Mouse (Mus musculus) gastrocnemius, adult 18-20 months (tissue): ENCODE results near the gene Bpifb1. TPM values are rescaled to one million over a fixed set of nuclear protein-coding genes. Genes with fewer than 3 reads are reported as not detected.
"Not testable (repeated sequence)": the region's sequence is repeated elsewhere in the genome, so short reads cannot be mapped to it uniquely, and the experiment has no call there.

Experiments used
- DNase-seq: peaks from one replicate; pipeline ENCODE4 v3.0.0; 2021; ENCODE audit warnings: low spot score
- long read RNA-seq, 2 experiments: library from polyadenylated mRNA; stranded (forward); transcript quantifications; one replicate each; pipeline ENCODE4 v2.0.0; 2021
- total RNA-seq, 2 experiments: library from RNA; stranded (reverse); gene quantifications; 2 replicates each; pipeline ENCODE4 v1.2.3; 2021

The Bpifb1 gene
- not detected for total RNA-seq
- long read RNA-seq, experiment 1, result 0 reads
- long read RNA-seq, experiment 2, result 0 reads

DNA sequence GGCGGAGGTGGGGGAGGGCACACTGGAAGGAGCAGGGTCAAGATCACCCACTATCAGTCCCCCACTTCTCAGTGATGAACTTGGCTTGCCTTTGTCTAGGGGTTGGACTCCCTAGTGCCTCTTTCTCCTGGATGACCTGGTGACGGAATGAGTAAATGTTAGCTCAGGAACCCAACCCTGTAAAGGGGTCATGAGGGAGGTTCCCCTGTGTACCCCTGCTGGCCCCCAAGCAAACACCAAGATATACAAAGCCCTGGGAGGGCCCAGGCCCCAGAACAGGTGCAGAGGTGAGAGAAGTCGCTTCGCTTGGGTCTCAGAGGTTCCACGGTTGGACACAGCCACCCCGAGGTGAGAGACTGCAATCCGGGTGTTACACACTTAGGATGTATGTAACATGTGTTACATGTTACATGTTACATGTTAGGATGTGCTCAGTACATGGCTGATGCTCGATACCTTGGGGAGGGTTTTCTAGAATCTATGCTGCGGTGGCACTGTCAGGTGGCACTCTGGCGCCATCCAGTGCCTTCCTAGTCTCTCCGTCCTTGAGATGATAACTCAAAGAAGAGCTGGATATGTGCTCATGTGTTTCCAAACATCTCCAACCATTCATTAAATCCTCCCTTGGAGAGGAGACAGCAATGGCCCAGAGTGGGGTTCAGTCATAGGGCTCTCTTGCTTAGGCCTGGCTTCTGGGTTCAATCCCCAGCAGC, at the start of gene Bpifb1:
TSS of gene Bpifb1 (plus strand) at position 273 of the 713 bp plus-strand sequence.
- no peak for DNase-seq

DNA sequence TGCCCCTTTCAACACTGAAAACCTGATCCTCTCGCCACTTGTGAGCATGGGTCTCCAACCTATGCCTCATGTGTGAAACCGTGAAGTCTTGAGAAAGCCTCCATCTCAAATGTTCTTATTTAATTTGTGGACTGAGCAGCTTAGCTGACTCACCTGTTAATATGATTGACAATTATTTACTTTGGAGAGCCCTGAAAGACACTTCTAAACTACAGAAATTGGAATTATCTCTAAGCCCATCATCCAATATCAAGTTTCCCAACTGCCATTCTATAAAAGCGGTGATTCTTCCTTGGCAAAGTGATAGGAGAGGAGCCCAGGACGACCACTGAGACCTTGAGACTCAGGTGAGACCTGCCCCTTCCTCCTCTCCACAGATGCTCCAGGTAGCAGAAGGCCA, 48.0 kb upstream of the Bpifb1 start, which contains the start of gene Bpifa1:
TSS of gene Bpifa1 (plus strand) at position 301 of the 400 bp plus-strand sequence.
- DNase-seq, result no peak

DNA sequence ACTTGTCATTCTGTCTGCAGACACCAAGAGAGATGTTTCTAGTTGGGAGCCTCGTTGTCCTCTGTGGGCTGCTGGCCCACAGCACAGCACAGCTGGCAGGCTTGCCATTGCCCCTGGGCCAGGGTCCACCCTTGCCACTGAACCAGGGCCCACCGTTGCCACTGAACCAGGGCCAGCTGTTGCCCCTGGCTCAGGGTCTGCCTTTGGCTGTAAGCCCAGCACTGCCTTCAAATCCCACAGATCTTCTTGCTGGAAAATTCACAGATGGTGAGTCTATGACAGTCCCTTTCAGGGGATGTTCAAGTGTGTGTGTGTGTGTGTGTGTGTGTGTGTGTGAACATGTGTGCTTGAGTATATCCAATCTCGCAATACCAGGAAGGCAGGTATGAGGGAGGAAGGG, 46.9 kb upstream of the Bpifb1 start:
- DNase-seq, result no peak

DNA sequence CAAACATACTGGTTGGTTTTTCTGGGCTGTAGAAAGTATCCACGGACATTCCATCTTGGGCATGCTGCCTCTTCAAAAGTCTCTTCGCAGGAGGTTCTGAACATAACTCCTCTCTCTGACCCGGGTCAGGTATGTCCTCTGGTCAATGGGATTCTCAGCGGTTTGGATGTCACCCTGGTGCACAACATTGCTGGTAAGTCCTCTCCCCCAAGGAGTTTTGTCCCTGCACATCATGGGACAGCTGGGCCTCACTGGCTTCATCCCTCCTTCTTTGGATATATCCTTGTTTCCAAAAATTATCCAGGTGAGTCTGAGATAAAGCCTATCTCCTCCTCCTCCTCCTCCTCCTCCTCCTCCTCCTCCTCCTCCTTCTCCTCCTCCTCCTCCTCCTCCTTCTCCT, 43.1 kb upstream of the Bpifb1 start:
- DNase-seq, result no peak

DNA sequence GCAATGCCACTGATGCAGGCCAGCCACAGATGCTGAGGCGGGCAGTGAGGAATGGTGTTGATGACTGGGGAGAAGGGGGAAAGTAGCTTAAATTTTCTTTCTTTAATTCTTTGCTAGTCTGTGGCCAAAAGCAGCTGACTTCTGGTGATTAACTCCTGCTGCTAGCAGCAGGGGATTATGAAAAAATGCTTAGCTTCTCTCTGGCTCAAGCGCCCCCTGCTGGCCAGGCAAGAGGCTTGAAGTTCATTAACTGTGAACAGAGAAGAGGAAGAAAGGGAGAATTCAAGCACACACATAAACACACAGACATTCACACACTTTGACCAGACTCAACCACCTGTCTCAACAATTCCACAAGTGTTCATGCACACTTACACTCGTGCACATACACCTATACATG, 32.2 kb upstream of the Bpifb1 start:
- DNase-seq, result no peak

DNA sequence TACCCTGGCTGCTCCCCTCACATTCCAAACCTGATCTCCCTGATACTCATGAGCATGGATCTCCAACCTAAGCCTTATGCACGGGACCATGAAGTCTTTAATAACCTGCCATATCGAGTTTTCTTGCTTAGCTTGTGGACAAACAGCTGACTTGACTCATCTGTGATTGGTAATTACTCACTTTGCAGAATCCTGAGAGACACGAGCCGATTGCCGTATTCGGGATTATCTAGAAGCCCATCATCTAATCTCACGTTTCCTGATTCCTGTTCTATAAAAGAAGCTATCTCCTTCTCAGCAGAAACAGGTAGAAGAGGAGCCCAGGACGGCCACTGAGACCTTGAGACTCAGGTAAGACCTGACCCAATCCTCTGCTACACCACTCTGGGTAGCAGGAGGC, 28.3 kb upstream of the Bpifb1 start, which contains the start of gene Bpifa5:
TSS of gene Bpifa5 (plus strand) at position 301 of the 400 bp plus-strand sequence.
- no peak for DNase-seq

DNA sequence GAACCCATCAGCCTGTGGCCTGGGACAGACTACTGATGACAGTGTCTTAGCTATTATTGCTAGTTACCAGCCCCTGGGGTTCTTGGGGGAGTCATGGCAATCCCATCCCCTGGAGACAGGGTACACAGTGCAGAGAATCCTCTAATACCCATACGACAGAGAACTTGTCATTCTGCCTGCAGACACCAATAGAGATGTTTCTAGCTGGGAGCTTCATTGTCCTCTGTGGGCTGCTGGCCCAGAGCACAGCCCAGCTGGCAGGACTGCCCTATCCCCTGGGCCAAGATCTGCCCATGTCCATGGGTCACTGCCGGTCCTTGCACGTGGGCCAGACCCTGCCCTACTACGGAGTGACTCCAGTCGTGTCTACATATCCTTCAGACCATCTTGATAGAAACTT, 27.3 kb upstream of the Bpifb1 start:
- no peak for DNase-seq

DNA sequence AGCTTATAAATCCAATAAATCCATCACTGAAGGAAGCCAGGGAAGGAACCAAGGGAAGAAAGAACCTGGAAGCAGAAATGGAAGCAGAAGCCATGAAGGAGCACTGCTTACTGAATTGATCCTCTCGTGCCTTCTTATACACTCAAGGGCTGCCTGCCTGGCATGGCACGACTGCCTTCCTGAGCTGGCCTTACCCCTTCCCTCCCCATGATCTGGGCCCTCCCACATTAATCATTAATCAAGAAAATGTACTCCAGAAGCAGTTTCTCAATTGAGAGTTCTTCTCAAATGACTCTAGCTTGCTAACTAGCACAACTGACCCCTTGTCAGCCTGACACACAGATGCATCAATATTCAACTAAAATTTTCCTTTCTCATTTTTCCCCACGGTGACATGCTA, 21.4 kb upstream of the Bpifb1 start:
- no peak for DNase-seq

DNA sequence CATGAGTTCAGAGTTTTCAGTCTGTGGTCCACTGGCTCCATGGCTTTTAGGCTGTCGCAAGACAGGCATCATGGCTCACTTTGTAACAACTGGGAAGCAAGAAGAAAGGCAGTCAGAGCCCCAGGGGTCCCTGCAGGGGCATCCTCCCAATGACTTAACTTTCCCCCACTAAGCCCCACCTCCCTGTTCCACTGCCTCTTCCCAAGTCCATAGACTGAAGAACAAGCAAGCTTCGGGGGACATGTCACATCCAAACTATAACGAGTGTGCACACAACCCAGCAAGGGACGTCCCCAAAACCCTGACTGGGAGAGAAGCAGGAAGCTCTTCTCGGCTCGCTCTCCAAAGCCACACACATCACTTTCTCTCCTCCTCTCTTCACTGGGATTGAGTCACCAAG, 19.0 kb upstream of the Bpifb1 start:
- no peak for DNase-seq

DNA sequence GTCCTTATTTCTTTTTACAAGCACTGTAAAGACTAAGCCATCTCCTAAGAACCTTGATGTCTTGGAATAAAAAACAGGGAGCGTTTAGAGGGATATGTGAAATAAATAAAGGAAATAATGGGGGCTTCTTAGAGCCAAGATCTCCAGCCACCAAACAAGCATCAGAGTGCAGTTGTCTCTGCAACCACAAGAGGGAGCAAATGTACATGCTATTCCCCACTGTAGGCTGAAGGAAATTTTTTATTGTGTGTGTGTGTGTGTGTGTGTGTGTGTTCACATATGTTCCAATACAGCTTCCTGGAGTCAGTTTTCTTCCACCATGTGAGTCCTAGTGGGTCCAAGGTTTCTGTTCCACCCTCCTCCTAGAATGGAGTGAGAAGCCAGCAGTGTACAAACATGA, 17.3 kb upstream of the Bpifb1 start:
- no peak for DNase-seq

DNA sequence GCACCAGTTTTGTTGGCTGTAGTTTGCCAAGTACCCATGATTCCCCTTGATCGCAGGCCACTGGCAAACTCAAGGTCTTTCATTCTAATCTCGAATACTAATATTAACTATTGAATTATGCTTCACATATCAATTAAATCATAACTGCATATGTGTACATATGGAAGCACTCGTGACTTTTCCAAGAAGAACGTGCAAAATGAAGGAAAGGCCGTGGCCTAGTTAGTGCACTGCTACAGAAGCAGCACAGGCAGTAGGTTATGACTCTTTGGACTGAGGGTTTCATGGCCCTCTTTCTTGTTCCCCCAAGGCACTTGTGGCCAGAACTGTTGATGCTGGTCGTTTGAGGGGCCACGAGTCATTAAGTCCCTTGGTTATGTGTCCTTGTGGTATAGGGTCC, 8.7 kb upstream of the Bpifb1 start:
- not testable (repeated sequence) for DNase-seq

DNA sequence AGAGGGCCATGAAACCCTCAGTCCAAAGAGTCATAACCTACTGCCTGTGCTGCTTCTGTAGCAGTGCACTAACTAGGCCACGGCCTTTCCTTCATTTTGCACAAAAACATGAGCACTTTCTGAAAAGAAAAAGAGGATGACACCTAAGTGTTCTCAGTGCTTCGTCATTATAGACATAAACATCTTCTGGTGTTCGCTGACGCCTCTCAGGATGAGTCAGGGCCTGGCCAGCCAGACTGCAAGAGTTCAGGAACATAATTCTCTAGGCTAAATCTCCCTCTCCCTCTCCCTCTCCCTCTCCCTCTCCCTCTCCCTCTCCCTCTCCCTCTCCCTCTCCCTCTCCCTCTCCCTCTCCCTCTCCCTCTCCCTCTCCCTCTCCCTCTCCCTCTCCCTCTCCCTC, 7.6 kb upstream of the Bpifb1 start:
- not testable (repeated sequence) for DNase-seq

DNA sequence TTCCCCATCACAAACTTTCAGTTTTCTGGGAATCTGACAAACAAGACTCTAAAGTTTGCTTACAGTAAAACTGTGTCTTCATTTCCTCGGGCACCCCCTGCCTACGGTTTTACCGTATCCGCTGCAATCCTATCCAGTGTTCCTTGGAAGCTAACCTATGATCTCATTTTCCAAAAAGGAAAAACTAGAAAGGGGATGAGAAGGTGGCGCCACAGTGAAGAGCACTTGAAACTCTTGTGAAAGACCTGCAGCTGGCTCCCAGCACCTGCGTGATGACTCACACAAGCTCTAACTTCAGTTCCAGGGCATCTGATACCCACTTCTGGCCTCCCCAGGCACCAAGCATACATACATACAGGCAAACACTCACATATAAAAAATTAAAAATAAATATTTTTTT, 5.3 kb upstream of the Bpifb1 start:
- DNase-seq, result no peak

DNA sequence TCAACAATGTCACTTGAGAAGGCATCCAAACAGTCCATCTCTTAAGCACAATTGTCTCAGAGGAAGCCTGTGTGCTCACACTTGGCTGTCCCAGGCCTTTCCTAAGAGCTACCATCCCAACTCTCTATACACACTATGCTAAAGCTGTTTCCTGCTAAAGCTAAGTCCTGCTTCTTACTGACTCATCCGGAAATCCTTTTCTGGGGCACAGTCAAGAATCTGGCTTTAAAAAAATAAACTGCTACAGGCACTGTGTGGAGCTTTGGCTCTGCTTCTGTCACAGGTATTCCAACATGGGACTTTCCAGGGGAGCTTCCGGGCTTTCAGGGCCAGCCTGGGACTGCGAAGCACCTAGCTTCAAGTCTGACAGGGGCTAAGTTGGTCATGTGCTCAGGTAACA, 4.9 kb upstream of the Bpifb1 start:
- DNase-seq, result no peak

DNA sequence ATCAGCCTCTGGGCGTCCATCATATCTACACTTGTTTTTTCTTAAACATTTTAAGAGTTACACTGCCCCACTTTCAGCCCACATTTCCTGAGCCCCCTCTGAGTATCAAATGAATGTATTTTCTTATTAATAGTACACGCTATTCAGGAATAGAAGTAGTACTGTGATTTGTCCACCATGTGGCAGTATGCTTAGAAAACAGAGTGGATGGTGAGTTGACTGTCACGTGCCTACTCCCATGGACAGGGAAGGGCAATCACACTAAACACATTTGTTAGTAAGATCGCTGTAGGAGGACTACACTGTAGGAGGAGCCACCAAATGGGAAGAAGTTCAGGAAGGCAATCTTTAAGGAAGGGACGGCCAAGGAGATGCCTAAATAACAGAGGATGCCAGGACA, 3.1 kb upstream of the Bpifb1 start:
- DNase-seq, result no peak

DNA sequence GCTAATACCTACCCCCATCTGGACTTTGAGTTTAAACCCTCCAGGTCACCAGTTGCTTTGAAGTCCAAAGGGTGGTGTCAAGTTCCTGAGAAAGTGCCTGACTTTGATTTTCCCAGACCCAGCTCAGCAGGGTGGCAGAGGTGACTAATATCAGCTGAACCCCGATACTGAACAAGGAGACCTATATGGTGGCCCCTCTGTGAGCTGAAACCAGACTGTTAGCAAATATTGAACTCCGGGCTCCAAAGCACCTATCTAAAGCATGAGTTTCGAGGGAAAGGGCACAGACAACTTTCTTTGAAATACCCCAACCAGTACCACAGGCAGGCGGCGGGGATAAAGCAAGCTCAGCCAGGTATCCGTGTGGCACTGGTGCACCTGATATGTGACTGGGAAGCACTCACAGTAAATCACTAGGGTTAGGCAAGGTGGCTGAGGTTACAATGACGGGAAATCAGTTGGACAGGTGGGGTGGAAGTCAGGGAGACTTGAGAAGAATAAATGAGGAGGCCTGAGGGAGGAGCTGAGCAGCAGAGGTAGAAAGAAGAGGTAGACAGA, 662 bp upstream of the Bpifb1 start:
- no peak for DNase-seq

DNA sequence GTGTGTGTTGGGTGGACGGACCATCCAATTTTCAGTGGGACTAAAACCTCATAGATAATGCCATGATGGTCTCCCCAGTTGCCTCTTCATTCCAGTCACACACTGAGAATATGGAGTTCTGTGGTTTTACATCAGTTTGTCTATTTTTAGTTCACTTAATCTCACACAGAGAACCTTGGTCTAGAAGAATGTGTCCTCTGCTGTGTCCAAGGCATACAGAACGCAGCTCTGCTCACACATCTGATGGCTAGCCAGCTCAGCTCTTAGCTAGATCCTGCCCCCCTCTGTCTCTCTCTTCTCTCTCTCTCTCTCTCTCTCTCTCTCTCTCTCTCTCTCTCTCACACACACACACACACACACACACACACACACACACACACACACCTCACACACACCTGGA, 1.5 kb downstream of the Bpifb1 start:
- DNase-seq, result no peak

DNA sequence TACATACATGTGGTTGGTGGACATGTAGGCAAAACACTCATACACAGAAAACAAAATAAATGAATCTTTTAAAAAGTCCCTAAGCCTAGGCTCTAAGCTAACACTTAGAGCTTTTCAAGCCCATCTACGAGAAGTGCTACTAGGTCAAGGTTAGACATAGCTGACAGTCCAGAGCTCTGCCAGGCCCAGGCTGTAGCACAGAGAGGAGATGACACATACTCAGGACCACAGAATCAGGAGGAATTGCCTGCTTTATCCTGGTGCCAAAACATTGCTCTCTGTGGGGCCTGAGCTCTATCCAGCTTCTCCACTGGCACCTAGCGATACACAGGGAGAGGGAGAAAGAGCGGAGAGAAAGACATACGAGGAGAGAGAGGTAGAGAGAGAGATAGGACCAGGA, 2.5 kb downstream of the Bpifb1 start:
- DNase-seq, result no peak

DNA sequence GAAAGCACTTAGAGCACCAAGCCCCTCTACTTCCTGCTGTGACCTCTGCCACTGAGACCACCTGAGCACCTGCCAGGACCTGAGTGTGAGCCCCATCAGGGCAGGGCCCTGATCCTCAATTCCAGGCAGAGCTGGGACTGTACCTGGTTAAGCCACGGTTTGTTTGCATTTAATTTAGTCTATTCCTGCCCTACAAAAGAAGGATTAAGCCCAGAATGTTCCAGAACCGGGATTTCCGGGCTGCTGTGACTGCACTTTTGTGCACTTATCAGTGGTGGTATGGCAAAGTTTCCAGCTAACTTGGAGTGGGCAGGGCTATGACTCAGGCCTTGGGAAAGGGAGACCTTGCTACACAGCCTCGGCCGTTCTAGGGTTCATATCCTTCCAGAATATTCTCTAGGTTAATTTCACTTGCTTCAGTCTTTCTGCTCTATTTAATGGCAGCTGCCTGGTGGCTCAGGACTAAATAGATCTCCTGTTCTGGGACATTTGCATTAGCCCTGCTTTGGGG, 3.4 kb downstream of the Bpifb1 start:
- no peak for DNase-seq

DNA sequence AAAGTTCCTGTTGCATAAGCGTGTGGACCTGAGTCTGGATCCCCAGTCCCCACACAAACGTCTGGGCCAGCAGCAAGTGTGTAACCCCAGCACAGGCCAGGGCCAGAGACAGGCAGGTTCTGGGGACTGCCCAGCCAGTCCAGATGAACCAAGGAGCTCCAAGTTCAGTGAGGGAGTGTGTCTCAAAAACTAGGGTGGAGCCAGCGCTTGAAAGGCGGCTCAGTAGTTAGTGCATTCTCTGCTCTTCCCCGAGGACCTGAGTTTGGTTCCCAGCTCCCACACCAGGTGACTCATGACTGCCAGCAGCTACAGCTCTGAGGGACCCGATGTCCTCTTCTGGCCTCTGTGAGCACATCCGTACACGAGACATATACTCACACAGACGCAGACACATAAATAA, 6.4 kb downstream of the Bpifb1 start:
- DNase-seq, result no peak

DNA sequence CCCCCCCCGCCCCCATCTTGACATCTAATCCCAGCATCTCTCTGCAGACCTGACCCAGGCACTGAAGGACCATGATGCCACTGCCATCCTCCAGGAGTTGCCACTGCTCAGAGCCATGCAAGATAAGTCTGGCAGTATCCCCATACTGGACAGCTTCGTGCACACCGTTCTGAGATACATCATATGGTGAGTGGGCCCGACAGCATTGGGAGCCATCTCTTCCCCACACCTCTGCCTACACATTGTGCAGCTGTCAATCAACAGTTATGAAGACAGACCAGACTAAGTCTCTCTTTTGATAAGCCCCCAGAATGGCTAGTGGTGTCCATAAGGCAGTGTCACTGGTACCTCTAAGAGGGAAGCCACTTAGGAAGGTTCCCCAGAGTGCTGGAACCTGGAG, 14.0 kb downstream of the Bpifb1 start:
- no peak for DNase-seq

DNA sequence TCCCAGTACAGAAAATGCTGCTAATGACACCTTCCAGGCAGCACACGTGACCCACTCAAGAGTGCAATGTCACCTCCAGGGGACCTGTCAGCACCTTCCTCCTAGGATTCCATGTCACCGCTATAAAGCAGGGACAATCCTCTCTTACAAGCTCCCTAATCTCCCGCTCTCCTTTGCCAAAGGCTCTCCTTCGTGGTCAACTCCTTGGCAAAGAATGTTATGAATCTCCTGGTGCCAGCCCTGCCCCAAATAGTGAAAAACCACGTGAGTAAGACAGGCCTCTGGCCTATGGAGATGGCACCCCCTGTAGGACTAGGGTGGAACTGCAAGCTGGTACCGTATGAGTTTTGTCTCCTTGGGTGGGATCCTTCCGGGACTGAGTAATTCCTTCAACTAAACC, 16.3 kb downstream of the Bpifb1 start:
- DNase-seq, result no peak

DNA sequence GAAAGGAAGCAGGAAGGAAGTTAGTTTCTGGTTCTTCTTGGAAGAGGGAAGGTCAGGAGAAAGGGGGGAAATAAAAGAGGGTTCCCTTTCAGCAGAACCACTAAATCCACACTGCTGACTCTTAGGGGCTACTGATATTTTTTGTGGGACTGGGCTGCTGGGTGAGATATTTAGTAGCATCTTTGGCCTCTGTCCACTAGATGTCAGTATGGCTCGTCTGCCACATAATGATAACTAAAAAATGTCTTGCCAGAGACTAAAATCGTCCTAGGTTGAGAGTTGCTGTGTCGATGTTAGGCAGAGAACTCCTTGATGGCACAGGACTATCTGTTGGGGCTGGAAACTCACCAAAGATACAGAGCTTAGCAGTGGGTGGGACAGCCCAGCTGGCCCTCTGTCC, 18.5 kb downstream of the Bpifb1 start:
- no peak for DNase-seq
